Mouse (Mus musculus) ovary, postnatal 14 days (tissue): ENCODE measurements around the gene Ndufs5.

Source experiments
- DNase-seq: peaks from one replicate; pipeline ENCODE4 v3.0.0; 2022; ENCODE audit warnings: low spot score

Ndufs5 gene

DNA sequence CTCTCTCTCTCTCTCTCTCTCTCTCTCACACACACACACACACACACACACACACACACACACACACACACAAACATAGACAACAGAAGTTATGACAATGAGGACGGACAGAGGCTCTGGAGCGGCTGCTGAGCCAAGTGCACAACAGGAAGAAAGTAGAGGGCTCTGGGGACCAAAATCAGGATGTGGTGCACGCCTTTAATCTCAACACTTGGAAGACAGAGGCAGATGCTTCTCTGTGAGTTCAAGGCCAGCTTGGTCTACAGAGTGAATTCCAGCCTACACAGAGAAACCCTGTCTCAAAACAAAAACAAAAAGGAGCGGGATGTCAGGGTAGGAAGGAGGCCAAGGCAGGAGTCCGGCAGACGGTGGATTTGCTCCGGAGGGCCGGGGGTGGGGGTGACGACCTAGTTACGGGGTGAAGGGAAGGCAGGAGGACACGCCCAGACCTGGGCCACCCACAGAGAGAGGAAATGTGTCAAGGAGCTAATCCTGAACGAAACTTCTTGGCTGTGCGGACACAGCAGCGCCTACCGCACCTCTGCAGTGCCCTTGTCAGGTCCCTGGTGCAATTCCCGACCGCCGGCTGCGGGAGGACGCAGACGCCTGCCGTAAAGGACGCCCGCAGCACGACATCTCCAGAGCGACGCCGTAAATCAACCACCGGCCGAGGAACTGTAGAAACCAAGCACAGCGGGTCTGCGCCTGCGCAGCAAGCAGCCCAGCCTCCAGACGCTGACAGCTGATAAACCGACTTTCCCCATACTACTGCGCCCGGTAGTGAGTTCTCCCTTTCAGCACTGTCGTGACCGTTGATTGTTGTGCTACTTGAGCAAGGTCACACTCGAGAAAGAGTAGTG lies at the start of gene Ndufs5:
Gene Ndufs5, minus strand, starts transcription at position 629 of the 860 bp plus-strand sequence.
- peak; percentile 93 for DNase-seq

GRCm38 (mm10) chr4:123765071-123765470 lies 47.1 kb upstream of the Ndufs5 start:
- DNase-seq: no peak

GRCm38 (mm10) chr4:123758306-123758705 lies 40.3 kb upstream of the Ndufs5 start:
- no peak for DNase-seq

GRCm38 (mm10) chr4:123750707-123751312 lies 32.8 kb upstream of the Ndufs5 start:
- DNase-seq: peak; percentile 22

GRCm38 (mm10) chr4:123750152-123750651 lies 32.2 kb upstream of the Ndufs5 start, which contains the start of gene Akirin1:
Gene Akirin1 (minus strand): TSS chr4:123750345.
- DNase-seq: peak; percentile 99

- DNase-seq: peak; percentile 10
These were observed 31.6 kb upstream of the Ndufs5 start for GRCm38 (mm10) chr4:123749484-123750130.

DNA sequence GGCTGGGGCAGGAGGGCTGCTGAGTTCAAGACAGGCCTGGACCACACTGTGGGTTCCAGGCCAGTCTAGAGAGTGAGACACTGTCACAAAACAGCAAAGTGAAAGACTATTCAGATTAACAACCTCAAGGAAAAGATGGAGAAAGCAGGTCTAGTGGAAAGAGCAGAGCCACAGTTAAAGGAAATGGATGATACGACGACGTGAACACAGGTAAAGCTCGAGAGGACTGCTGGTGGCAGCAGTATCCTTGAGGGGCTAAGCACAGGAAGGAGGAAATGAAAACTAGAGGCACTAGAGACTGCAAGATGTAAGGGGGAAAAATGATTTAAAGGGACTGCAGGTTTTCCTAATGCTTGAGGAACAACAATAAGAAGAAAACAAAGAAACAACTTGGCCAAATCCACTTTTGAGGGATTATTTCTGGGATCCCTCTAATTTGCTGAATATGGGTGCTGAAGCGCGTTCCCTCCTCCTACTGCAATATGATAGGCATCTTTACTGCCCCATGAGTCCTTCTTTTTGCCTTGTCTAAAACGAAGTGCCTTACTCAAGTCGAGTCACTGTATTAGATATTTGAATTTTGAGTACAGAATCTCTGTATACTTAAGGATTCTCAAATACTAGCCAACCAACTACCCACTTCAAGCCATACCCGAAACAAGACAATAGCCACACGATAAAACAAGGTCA lies 30.9 kb upstream of the Ndufs5 start:
- no peak for DNase-seq

DNA sequence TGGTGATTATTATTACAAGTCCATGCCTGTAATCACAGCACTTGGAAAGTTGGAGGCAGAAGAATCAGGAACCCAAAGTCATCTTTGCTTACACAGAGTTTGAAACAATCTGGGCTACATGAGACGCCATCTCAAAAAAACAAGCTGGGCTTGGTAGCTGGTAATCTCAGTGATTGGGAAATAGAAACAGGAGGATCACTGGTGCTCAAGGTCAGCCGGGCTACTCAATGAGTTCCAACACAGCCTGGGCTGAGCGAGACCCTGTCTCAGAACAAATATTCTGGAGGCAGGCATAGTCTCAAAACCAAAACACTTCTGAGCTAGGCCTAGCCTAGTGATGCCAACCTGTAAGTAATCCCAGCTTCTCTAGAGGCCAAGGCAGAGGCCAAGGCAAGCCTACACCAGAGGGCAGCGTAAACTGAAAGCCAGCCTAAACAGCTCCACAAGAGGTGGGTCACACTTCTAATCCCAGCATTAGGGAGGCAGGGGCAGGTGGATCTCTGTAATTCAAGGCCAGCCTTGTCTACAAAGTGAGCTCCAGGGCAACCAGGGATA lies 27.3 kb upstream of the Ndufs5 start:
- DNase-seq: no peak

- no peak for DNase-seq
These were observed 24.9 kb upstream of the Ndufs5 start for GRCm38 (mm10) chr4:123742891-123743290.

GRCm38 (mm10) chr4:123738708-123739107 lies 20.7 kb upstream of the Ndufs5 start:
- DNase-seq: no peak

DNA sequence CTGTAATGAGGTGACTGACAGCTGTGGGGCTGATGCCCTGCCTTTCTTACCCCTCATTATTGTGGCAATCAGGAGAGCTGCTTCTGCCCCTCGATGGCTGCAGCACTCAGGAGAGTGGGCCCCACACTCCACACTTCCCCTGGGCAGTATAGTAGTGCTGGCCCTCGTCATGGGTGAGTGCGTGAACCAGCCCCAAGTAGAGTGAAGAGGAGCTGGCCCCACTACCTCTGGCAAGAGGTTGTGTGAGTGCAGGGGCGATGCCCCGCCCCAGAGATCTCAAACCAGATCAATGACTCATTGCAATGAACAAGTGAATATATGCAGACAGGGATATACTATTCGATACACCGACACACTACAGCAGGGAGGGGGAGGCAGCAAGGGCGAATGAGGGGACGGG lies 15.5 kb upstream of the Ndufs5 start:
- no peak for DNase-seq

DNA sequence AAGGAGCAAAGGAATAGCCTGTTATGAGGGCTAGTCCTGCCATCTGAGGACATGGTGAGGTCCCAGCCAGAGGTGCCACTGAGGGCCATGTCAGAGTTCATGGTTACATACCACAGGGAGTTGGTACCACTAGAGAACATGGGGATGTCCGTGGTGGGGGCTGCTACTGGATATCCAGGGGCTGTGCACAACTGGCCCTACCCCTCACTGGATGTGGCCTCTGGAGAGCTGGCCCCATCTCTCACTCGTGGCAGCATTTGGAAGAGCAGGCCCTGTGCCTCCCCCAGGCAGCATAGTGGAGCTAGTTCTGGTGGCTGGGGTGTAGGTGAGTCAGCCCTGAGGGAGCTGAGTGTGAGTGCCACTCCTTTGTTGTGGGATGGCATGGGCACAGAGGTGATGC lies 14.9 kb upstream of the Ndufs5 start:
- DNase-seq: no peak

DNA sequence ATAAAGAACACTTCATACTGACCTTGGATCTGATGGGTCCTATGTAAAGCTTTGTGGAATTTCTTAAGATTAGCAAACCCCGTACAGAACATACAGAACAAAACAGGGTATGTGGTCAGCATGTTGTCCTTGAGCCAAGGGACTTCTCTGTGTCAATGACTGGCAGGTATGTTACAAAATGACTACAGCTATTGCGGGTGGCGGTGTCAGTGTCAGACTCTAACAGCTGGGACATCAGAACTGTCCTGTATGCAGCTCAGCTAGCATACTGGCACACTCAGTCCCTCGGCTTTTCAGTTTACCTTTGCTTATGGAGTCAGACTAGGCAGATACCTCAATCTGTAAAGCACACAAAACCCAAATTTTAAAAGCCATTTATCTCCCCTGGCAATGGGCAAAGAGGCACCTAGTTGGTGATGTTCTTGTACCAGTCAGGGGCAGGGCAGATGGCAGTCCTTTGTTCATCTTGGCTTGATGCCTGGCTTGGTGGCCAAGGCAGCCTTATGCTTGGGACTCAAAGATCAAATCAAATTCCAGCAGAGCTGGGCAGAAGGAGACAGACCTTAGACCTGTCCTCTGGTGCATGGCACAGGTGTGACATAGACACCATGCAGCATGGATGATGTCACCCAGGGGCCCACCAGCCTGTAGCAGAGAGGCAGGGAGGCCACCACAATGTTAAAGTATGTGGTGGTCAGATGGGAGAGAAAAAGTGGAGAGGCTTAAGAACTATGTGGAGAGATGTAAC lies 14.3 kb upstream of the Ndufs5 start:
- DNase-seq: no peak

DNA sequence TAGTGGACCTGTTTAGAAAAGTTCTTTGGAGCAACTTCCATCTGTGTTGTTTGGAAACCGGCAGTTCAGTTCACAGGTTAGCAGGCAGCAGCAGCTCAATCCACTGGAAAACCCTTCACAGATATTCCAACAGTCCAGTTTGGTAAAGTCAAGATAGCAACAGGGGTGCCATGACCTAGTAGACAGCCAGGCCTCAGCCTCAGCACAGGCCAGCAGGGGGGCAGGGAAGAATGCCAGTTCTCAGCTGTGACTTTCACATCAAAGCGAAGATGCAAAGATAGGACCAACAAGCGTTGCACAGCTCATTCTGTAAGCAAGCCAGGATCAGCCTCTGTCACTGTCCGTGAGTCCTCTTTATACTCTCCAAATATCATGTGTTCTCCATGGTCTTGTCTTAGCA lies 3.8 kb upstream of the Ndufs5 start:
- DNase-seq: no peak

DNA sequence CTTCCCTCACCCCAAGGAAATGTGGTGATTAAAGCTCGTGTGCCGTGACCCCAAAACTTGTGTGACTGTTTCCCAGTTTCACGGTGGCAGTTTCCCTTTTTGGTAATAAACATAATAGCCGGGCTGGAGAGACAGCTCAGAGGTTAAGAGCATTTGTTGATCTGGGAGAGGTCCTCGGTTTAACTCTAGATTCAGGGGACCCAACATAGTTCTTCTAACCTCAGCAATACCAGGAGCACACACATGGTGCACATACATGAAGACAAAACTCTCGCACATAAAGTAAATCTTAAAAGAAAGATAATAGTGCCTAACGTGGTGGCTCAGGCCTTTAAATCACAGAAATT lies 405 bp upstream of the Ndufs5 start:
- DNase-seq: no peak

DNA sequence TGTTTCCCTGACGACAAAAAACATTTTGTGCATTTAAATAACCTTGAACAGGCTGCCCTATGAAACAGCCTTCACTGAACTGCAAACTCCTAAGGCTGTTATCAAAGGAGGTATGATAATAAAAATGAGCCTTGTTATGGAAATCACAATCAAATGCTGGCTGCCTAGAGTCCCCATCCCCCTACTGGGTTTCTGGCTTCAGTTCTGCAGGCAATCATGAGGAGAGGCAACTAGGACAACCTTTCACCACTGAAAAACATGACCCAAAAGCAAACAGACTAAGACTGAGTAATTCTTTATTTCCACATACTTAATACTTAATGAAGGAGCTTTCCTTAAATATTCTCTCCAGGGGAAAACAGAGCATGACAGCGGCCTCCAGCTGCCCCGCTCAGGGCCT lies 5.6 kb downstream of the Ndufs5 start:
- DNase-seq: no peak

DNA sequence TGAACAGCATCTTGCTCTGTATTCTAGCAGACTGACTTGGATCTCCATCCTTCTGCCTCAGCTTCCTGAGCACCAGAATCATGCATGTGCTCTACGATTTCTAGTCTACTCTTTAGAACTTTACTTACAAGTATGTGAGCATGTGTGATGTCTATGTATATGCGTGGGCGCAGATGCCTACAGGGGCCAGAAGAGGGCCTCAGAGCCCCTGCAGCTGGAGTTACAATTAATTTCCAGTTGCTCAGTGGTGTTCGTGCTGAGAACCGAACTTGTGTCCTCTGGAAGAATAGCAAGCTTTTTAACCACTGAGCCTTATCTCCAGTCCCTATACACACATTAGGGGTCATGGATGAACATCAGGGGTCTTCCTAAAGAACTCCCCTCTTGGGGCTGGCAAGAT lies 10.7 kb downstream of the Ndufs5 start:
- DNase-seq: no peak

- DNase-seq: no peak
These were observed 12.7 kb downstream of the Ndufs5 start for GRCm38 (mm10) chr4:123705340-123705739.

DNA sequence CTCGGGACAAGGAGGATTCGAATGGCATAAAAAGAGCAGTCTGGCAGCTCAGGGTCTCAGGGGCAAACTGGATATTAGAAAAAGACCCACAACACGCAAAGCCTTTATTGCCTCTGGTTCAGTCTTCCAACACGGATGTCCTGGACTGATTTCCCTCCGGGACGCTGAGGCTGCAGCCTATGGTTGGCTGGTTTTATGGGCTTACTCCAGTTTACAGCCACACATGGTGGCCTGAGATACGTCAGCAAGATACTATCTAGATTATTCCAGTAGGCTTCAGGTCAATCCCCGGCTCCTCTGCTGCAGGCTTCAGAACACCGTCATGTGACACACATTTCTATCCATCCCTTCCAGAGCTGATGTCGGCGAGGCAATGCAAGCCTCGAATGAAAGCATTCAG lies 24.6 kb downstream of the Ndufs5 start:
- DNase-seq: no peak

- no peak for DNase-seq
These were observed 25.9 kb downstream of the Ndufs5 start for GRCm38 (mm10) chr4:123692071-123692470.

- no peak for DNase-seq
These were observed 27.7 kb downstream of the Ndufs5 start for GRCm38 (mm10) chr4:123690311-123690710.
